Mouse (Mus musculus) CD8-positive naive resting alpha-beta T cell, adult 2 months (primary cell): ENCODE measurements around the gene Ankrd7.
"Not testable (repeated sequence)": the region's sequence is repeated elsewhere in the genome, so short reads cannot be mapped to it uniquely, and the experiment has no call there.

Source experiments
- DNase-seq, 2 experiments: peaks; one replicate each; pipeline ENCODE4 v3.0.0; 2022; ENCODE audit warnings: low read depth in 2 of 2, low spot score in 2 of 2

The Ankrd7 gene

DNA sequence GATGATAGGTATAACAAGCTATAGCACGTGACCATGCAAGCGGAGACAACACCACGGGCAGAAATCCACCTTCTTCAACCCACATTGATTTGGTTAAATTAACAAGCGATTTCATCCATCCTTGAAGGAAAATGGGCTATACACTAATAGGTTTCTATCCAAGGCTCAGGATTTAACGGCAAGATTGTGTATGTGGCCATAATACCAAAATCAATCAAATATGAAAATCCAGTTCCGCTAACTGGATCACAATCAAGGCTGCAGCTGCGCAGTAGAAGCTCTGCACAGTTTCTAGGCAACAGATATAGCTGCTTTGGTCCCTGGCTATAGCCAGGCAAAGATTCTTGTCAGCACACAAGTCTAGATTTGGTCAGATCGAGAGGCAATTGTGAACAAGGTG lies at the start of gene Ankrd7:
Gene Ankrd7 (plus strand): TSS at position 301 of the 400 bp plus-strand sequence.
- no peak for DNase-seq

DNA sequence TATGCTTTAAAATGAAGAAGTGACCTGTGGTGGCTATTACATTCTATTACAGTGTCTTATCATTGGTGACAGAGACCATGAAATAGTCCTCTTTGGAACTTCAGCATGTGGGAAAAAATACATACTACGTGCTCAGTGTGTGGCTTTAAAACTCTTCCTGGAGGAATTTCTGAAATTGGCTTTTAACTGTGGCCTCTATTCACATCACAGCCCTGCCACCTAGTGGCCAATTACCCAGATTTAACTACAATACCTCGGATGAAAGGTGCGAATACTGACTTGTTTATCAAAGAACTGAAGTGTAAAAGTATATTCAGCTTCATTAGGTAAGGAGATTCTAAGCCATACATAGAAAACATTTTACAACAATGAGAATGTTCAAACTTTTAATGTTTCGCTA lies 46.8 kb upstream of the Ankrd7 start:
- DNase-seq, result peak in 1 of 2 experiments; percentile 2

DNA sequence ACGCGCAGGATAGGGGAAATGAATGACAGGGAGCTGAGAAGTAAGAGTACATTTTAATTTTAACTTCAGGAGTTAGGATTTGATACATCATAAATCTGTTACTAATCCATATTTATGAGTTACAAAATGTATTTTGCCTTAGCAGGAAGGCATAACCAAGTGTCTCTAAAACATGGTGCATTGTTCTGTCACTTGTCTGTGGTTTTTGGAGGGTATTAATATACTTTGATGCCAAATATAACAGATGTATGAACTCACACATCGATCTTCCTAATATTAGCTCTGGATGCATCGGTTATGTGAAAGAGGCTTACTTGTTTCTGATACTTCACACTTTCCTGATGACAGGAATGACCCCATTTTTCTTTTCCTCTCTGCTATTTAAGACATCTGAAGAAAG lies 45.9 kb upstream of the Ankrd7 start:
- DNase-seq, result no peak

DNA sequence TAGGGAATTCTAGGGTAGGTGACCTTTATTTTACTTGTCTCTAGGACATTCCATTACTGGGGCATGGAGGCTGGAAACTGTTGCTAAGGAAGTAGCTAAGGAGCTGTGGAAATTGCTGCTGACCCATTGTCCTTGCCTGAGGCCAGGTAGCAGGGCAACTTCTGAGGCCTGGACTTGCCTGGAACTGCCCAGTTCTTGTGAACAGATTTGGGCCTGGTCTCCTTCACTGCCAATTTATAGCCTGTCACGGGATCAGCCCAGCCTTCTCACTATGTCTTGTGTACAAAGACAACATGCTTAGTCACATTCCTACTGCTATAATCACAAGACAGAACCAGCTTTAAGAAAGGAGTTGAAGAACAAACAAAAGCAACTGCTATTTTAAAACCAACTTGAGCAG lies 43.3 kb upstream of the Ankrd7 start:
- DNase-seq, result no peak

DNA sequence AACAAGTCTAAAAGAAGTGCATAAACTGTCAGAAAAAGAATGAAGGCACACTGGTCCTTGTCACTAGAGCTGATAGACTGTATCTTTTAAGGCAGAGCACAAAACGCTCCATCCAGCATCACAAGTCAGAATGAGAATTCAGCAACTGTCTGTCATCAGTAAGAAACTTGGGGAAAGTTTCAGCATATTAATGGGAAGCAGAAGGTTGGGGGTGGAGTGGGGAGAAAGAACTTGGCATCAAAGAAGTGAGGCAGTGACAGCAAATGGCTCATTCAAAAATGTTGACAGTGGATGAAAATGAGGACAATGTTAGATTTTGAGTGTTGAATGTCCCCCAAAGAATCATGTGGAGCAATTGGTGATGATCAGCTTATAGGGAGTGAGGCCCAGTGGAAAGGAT lies 33.2 kb upstream of the Ankrd7 start:
- no peak for DNase-seq

DNA sequence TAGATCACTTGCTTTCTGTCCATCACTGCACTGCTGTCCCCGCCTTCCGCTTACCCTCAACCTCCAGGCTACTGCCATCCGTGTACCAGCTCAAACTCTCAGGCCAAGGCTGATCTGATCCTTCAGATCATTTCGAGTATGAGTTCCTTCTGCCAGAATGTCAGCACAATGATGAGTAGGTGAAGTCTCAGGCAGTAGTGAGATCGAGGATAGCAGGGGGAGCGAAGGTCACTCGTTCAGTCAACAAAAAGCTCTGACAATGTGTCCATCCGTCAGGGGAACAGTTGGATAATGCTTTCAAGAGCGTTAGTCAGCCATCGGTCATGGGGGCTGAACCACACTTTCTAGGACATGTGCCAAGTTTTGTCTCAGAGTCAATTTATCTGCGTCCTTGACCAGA lies 21.6 kb upstream of the Ankrd7 start:
- DNase-seq, result not testable (repeated sequence)

DNA sequence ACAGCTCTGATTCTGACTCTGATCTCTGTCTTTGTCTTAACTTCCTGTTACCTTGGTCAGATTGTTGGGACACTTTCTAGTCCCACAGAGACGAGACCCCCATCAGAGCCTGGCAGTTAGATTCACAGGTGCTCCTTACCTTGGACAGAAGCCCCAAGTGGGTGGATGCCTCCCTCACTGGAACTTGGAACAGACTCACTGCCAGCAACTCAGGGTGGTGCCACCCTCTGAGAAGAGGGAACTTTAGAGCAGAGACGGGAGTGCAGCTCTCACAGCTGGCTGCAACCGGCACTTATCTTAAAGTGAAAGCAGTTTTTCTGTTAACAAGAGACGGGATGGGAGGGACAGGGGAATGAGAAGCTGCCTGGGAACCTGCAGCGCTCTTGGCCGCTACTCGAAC lies 20.5 kb upstream of the Ankrd7 start:
- DNase-seq, result not testable (repeated sequence)

DNA sequence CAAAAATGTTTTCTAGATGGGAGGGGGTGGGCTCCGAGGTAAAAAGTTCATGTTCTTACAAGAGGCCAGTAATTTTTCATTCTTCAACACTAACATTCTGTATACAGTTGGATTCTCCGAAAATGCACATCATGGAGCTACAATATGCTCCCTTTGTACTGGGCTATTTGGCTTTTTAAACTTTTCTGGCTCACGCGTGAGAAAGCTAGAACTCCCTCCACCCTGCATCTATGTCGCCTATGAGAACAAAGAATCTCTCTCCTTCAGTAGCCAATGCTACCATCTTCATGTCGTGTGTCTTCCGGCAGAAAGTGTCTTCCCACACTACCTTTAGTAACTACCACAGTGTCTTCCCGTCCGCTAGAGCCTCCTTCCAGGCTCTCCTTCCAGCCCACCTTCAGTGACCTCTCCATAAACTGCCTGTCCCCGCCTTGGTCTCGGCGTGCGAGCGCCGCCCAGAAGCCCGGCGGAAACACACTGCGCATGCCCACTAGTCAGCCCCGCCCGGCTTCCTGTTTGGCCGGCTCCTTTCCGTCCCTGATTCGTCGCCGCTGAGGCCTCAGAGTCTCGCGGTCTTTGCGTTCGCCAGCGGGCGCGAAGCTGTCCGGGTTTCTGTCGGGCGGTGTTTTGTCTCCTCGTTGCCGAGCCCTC lies 17.9 kb upstream of the Ankrd7 start, which contains the start of gene Lsm8:
Gene Lsm8 (plus strand): TSS at position 529 of the 651 bp plus-strand sequence.
- peak; percentile 96 to 97 for DNase-seq

DNA sequence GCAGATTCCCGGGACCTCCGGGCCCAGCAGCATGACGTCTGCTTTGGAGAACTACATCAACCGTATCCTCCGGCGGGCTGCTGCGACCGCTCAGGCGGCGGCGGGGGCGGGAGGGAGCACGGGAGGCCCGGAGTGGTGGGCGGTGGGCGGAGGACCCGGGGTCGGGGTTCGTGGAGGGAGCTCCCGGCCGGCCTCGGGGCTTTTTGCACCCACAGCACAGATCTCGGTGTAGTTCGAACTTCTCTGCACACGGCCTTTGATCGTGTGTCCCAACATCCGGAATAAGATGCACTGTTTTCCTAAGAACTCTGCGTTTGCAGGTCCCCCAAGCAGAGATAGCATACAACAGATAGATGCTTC lies 17.4 kb upstream of the Ankrd7 start:
- DNase-seq, result no peak

DNA sequence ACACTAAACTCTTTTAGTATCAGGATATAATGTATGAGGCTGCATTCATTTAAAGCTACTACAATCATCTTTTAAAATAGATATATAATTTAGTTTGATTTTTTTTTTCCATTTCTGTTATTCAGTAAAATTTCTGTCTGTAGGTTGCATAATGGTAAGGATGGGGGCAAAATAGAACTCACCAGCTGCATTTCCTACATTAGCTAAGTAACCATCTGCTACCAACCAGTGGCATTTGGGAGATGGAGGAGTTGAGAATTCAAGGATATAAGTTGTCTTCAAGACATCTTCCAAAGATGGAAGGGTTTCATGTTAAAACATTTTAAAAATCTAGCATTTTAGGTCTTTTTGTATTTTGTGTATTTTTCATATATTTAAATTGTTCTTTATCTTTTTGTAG lies 10.8 kb upstream of the Ankrd7 start:
- no peak for DNase-seq

DNA sequence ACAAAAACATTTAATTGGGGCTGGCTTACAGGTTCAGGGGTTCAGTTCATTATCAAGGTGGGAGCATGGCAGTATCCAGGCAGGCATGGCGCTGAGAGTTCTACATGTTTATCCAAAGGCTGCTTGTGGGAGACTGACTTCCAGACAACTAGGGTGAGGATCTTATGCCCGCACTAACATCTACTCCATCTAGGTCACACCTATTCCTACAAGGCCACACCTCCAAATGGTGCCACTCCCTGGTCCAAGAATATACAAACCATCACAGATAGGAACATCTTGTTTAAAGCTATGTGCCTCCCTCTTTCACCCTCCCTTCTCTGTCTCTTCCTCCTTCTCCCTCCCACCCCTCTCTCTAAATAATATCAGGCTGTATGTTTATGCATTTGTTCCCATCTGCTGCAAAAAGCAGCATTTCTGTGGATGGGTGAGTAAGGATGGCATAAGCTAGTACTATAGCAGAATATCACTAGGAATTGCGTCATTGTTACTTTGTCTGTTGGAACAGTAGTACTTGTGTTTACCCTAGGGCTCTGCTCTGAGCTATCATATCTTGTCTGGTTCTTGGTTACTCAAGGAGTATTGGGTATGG lies 9.5 kb upstream of the Ankrd7 start:
- DNase-seq, result no peak

DNA sequence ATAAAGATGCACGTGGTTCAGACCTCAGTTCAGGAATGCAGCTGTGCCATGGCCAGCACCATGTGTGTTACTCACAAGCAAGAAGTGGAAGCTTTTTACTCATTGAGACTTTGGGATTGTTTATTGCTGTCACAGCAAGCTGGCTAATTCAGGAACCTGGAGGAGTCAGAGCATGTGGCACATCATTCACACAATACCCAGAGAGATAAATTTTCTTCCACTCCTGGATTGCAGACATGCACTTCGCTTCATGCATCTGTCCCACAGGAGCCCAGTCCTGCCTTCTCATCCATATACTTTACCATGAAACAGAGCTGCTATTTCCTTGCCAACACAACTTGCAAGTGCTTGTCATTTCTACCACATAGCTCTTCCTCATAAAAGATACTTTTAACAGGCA lies 22.9 kb downstream of the Ankrd7 start:
- no peak for DNase-seq

DNA sequence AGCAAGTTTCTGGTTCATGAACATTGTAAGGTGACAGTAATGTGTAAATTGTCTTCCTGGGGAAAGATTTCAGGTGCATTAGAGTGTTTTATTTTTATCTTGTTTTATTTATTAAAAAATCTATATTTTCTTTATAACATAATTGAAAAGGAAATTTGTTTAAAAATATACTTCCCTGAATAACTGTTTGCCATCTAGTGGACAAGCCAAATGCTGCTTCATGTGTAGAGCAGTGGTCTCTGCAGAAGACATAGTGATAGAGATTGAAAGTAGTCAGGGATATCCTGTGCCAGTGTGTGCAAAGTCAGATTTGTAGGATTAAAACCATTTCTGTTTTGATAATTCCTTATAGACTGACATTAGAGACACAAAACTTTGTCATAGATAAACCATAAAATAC lies 28.0 kb downstream of the Ankrd7 start:
- DNase-seq, result no peak

DNA sequence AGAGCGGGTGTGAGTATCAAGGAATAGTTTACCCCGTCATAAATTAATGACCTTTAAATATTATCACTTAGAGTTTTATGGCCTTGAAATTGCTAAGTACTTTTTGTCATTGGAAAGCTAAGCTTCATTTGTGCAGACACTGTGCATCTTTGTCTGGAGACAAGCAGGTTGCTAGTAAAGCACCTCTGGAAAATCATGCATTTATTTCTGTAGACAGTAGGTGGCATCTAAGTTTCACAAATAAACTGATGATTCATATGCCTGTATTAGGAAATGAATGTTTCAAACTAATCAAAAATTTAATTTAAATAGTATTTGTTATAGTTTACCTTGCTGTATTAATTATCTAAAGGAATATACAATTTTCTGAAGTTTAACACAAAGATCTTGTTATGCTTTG lies 41.1 kb downstream of the Ankrd7 start:
- DNase-seq, result no peak

DNA sequence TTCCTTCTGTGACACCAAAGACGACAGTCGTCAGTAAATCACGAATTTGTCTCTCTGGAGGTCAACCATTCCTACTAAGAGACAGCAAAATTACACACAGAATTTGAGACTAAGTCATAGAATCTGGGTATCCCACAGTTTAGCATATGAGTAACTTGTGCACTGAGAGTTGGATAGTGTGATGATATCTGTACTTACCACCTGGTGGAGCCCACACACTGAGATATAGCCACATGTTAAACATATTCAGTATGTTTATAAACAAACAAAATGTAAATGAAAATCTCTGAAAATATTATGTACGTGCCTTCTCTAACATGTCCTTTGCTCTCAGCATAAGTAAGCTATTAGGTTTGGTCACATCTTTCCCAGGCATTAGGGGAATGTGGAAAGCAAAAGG lies 47.1 kb downstream of the Ankrd7 start:
- DNase-seq, result no peak

DNA sequence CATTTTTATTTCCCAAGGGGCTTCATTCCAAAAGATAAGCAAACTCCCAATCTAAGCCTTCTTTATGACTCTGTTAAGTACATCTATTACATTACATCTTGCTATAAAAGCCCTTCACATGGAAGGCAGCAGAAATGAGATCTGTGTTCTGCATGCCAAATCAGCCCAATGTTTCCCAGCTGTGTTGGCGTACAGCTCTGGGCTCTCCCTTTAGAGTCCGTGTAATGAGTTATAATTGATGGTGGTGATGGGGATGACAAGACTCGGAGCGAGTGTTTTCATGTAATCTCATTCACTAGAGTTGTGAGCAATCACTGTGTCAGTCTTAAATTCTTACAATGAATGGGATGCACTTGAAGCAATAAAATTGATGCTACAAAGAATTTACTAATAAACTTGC lies 49.9 kb downstream of the Ankrd7 start:
- no peak for DNase-seq

DNA sequence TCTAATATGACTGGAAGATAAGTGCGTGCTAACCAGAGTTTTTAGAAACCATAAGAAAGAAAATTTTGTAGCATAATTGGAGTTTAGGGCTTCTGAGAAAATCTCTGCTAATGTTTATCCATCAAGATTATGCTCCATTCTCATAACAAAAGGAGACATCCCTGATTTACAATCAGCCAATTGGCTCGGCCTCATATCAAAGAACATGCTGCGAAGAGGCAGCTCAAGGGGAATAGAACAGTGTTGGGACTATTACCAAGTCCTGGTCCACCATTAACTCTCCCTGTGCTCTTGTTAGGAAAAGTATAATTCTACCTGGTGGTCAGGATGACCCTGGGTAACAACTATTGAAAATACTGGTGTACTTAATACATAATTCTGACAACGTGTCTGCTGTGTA lies 50.4 kb downstream of the Ankrd7 start:
- no peak for DNase-seq
